Mouse (Mus musculus) liver, embryonic 13.5 days (tissue): ENCODE measurements around the gene Gns. TPM values are rescaled to one million over a fixed set of nuclear protein-coding genes. Genes with fewer than 3 reads are reported as not detected.

Experiments used
- ATAC-seq: fragments of 200-750 bp; cut with Nextera tagmentation; 2 replicates; pipeline ENCODE4 v1.8.0; 2017; ENCODE audit warnings: low read depth, mild to moderate bottlenecking, moderate number of reproducible peaks, moderate library complexity
- DNase-seq: peaks from one replicate; pipeline ENCODE4 v3.0.0; 2022
- H3K27ac ChIP-seq: fragments of 300-500 bp; sonication (generic); 2 replicates; pipeline ENCODE4 v1.5.1; 2015; ENCODE audit warnings: moderate library complexity, mild to moderate bottlenecking, inconsistent platforms
- H3K27me3 ChIP-seq: fragments of 300-500 bp; sonication (generic); 2 replicates; pipeline ENCODE4 v1.6.1; 2015; ENCODE audit warnings: mild to moderate bottlenecking, inconsistent platforms
- H3K36me3 ChIP-seq: fragments of 300-500 bp; sonication (generic); 2 replicates; pipeline ENCODE4 v1.6.1; 2015; ENCODE audit warnings: mild to moderate bottlenecking, inconsistent platforms
- H3K4me1 ChIP-seq: fragments of 300-500 bp; sonication (generic); replicated peaks from 2 replicates; pipeline ENCODE4 v1.6.1; 2015; ENCODE audit warnings: inconsistent platforms
- H3K4me2 ChIP-seq: fragments of 300-500 bp; sonication (generic); 2 replicates; pipeline ENCODE4 v1.6.1; 2015; ENCODE audit warnings: inconsistent platforms, mild to moderate bottlenecking, moderate library complexity
- H3K4me3 ChIP-seq: fragments of 300-500 bp; sonication (generic); replicated peaks from 2 replicates; pipeline ENCODE4 v1.5.1; 2015; ENCODE audit warnings: mild to moderate bottlenecking, inconsistent platforms
- H3K9ac ChIP-seq: fragments of 300-500 bp; sonication (generic); 2 replicates; pipeline ENCODE4 v1.6.1; 2015; ENCODE audit warnings: mild to moderate bottlenecking, inconsistent platforms
- H3K9me3 ChIP-seq: fragments of 300-500 bp; sonication (generic); replicated peaks from 2 replicates; pipeline ENCODE4 v1.6.1; 2016; ENCODE audit warnings: inconsistent platforms
- WGBS: fragments of 180-500 bp; shearing (Covaris S2); methylation state at CpG from one replicate; pipeline ENCODE4 v1.1.7; 2015; ENCODE audit not compliant: insufficient replicate concordance; 5-methylcytosine and 5-hydroxymethylcytosine counted together
- polyA plus RNA-seq: library from polyadenylated mRNA; unstranded; fragments of >200 nt; fragmentation: Nextera tagmentation; extraction: Ambion mirVana; gene quantifications from 2 replicates; pipeline ENCODE4 v1.2.1, GENCODE M21; 2015

Gns gene
- polyA plus RNA-seq, 1 experiment from 2014 or later = 13.0 TPM

GRCm38 (mm10) chr10:121424455-121424854 lies 59.6 kb downstream of the Gns start:
- Histone ChIP-seq H3K4me3 (no peak overlapping the region), H3K9me3 (no peaks in the 10 kb centered on the region), H3K4me2 (no peak overlapping the region), H3K4me1 (peaks cover 75% of the 10 kb centered on the region), H3K9ac (no peak overlapping the region), H3K36me3 (0 out of 2 replicates have a peak, but pooled peaks cover 3% of the 10 kb centered on the region), H3K27me3 (no peaks in the 10 kb centered on the region), H3K27ac (no peak overlapping the region)
- ATAC-seq = no peak
- 70% methylated on average over 3 of the region's 3 CpGs for WGBS
- DNase-seq = no peak

GRCm38 (mm10) chr10:121425079-121425478 lies 60.2 kb downstream of the Gns start:
- H3K4me3 ChIP-seq = no peak overlapping the region
- DNase-seq = no peak
- peaks cover 75% of the 10 kb centered on the region for H3K4me1 ChIP-seq
- no peak for ATAC-seq
- 0 out of 2 replicates have a peak, but pooled peaks cover 3% of the 10 kb centered on the region for H3K36me3 ChIP-seq
- no peak overlapping the region for H3K9ac ChIP-seq
- H3K4me2 ChIP-seq = no peak overlapping the region
- H3K27me3 ChIP-seq = no peaks in the 10 kb centered on the region
- no peak overlapping the region for H3K27ac ChIP-seq
- H3K9me3 ChIP-seq = no peaks in the 10 kb centered on the region
- WGBS = 68% methylated on average over 5 of the region's 5 CpGs

- DNase-seq (no peak), ATAC-seq (no peak)
- H3K9me3 ChIP-seq = no peaks in the 10 kb centered on the region
- H3K36me3 ChIP-seq = 0 out of 2 replicates have a peak, but pooled peaks cover 3% of the 10 kb centered on the region
- 75% methylated on average over 14 of the region's 14 CpGs for WGBS
- H3K4me2 ChIP-seq = no peak overlapping the region
- peaks cover 75% of the 10 kb centered on the region for H3K4me1 ChIP-seq
- H3K27me3 ChIP-seq = no peaks in the 10 kb centered on the region
- H3K4me3 ChIP-seq = no peak overlapping the region
- no peak overlapping the region for H3K27ac ChIP-seq
- no peak overlapping the region for H3K9ac ChIP-seq
Observed at GRCm38 (mm10) chr10:121425506-121426025, 60.7 kb downstream of the Gns start.

DNA sequence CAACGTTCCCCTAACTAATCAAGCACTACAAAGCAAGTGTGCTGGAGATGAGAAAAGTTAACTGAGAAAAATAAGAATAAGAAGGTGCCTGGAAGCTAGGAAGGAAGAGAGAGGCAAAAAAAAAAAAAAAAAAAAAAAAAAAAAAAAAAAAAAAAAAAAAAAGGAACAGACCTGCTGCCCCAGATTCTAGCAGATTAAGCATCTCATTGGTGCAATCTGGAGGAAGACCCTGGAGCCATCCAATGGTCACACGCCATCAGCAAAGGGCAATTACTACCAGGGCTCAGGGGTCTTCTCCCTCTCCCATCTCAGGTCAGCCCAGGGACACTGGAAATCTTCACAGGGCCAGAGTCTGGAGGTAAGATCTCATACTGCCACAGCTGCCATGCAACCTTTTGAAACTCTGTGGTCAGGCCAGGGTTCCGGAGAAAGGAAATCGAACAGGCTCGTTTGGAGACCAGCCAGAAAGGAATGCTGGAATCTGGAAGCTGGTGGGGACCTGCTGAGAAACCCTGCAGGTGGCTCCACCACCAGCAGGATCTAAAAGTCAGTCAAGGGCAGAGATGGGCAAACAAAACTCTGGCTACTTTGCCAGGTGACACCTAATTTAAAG lies 61.7 kb downstream of the Gns start:
- H3K36me3 ChIP-seq = 0 out of 2 replicates have a peak, but pooled peaks cover 3% of the 10 kb centered on the region
- H3K4me3 ChIP-seq = no peak overlapping the region
- ATAC-seq (no peak), DNase-seq (no peak)
- no peak overlapping the region for H3K4me2 ChIP-seq
- no peaks in the 10 kb centered on the region for H3K9me3 ChIP-seq
- H3K4me1 ChIP-seq = peaks cover 76% of the 10 kb centered on the region
- H3K27ac ChIP-seq = peak overlapping the region; percentile 29
- 27% methylated on average over 5 of the region's 5 CpGs for WGBS
- no peak overlapping the region for H3K9ac ChIP-seq
- H3K27me3 ChIP-seq = no peaks in the 10 kb centered on the region

- Histone ChIP-seq H3K27me3 (no peaks in the 10 kb centered on the region), H3K9ac (no peak overlapping the region), H3K36me3 (0 out of 2 replicates have a peak, but pooled peaks cover 2% of the 10 kb centered on the region), H3K9me3 (no peaks in the 10 kb centered on the region), H3K4me1 (peaks cover 76% of the 10 kb centered on the region), H3K4me3 (no peak overlapping the region), H3K27ac (peak overlapping the region; percentile 29; the same call in 1 of the 2 replicates), H3K4me2 (no peak overlapping the region)
- DNase-seq = peak; percentile 26
- ATAC-seq = no peak
- WGBS = 41% methylated on average over 5 of the region's 5 CpGs
Observed at GRCm38 (mm10) chr10:121427136-121427535, 62.2 kb downstream of the Gns start.

GRCm38 (mm10) chr10:121428011-121428711 lies 63.3 kb downstream of the Gns start:
- WGBS = 71% methylated on average over 15 of the region's 15 CpGs
- H3K4me2 ChIP-seq = no peak overlapping the region
- no peak overlapping the region for H3K9ac ChIP-seq
- ATAC-seq (no peak), DNase-seq (no peak)
- no peaks in the 10 kb centered on the region for H3K9me3 ChIP-seq
- no peak overlapping the region for H3K4me3 ChIP-seq
- peaks cover 87% of the 10 kb centered on the region for H3K4me1 ChIP-seq
- no peaks in the 10 kb centered on the region for H3K27me3 ChIP-seq
- no peak overlapping the region; the same call in 1 of the 2 replicates for H3K27ac ChIP-seq
- no peaks in the 10 kb centered on the region for H3K36me3 ChIP-seq

- no peak overlapping the region for H3K4me2 ChIP-seq
- no peak overlapping the region for H3K4me3 ChIP-seq
- 0 out of 2 replicates have a peak, but pooled peaks have one; percentile 6 for ATAC-seq
- H3K9ac ChIP-seq = no peak overlapping the region
- 25% methylated on average over 2 of the region's 2 CpGs for WGBS
- H3K9me3 ChIP-seq = no peaks in the 10 kb centered on the region
- H3K4me1 ChIP-seq = peaks cover 92% of the 10 kb centered on the region
- H3K27me3 ChIP-seq = no peaks in the 10 kb centered on the region
- no peaks in the 10 kb centered on the region for H3K36me3 ChIP-seq
- H3K27ac ChIP-seq = peak overlapping the region; percentile 68; the same call in 1 of the 2 replicates
- no peak for DNase-seq
Observed at GRCm38 (mm10) chr10:121429089-121429488, 64.2 kb downstream of the Gns start.

DNA sequence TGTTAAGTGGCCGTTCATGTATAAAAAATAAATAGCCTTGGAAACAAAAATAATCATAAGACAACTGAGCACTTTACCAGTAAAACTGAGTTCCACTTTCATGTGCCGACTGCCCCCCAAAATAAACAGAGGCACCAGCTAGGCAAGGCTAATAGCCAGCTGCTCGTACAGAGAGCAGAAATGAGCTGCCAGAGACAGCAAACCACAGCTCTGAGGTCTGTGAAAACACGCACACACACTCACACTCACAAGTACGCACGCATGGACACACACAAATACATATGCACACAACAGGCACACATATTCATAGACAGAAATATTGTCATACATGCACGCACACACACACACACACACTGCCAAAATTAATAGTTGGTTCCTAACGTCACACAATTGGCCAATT lies 64.7 kb downstream of the Gns start:
- Histone ChIP-seq H3K27ac (peak overlapping the region; percentile 68), H3K4me3 (no peak overlapping the region), H3K4me1 (peaks cover 93% of the 10 kb centered on the region), H3K9ac (peak overlapping the region; percentile 44; the same call in 1 of the 2 replicates), H3K36me3 (no peaks in the 10 kb centered on the region), H3K27me3 (no peaks in the 10 kb centered on the region), H3K9me3 (no peaks in the 10 kb centered on the region), H3K4me2 (peak overlapping the region; percentile 47)
- WGBS = 24% methylated on average over 8 of the region's 8 CpGs
- DNase-seq (no peak), ATAC-seq (no peak)

- Histone ChIP-seq H3K4me3 (no peak overlapping the region), H3K36me3 (no peaks in the 10 kb centered on the region), H3K9ac (peak overlapping the region; percentile 44), H3K9me3 (no peaks in the 10 kb centered on the region), H3K4me1 (peaks cover 95% of the 10 kb centered on the region), H3K27ac (peak overlapping the region; percentile 68), H3K27me3 (no peaks in the 10 kb centered on the region), H3K4me2 (peak overlapping the region; percentile 47)
- 16% methylated on average over 14 of the region's 14 CpGs for WGBS
- DNase-seq (no peak), ATAC-seq (peak; percentile 22; the same call in 1 of the 2 replicates)
Observed at GRCm38 (mm10) chr10:121429981-121430682, 65.2 kb downstream of the Gns start.

DNA sequence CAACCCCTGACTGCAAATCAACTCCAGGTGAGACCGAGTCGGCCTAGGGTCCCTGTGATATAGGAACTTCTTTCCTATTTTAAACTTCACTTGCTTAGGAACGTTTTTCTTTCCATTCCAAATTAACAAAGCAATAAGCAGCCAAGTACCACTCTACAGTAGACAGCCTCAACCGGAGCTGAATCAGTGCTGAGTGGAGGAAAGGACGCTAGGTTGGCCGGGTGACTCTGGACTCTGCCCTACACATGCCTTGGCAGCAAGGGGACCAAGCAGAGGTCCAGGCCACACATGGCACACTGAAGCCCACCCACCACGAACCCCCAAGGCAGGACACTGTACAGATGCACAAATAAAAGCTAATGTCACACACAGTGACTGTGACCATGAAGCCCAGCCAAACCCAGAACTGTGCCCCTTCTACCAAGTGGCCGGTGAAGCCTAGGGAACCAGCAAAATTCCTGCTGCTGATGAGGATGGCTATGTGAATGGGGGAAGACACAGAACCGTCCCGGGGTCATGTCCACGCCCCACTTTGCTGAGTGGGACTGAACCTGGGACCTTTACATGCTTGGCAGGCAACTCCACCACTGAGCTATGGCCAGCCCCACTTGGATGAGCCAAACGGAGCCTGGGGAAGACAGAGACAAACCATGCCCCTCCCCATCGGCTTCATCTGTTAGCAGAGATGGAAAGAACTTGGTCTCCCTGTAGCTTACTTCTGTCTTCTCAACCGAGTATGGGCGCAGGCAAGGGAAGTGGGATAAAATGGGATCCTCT lies 66.1 kb downstream of the Gns start:
- H3K4me3 ChIP-seq = no peak overlapping the region
- no peak overlapping the region for H3K9ac ChIP-seq
- no peaks in the 10 kb centered on the region for H3K36me3 ChIP-seq
- DNase-seq (no peak), ATAC-seq (no peak)
- H3K9me3 ChIP-seq = no peaks in the 10 kb centered on the region
- no peaks in the 10 kb centered on the region for H3K27me3 ChIP-seq
- H3K27ac ChIP-seq = peak overlapping the region; percentile 68
- H3K4me1 ChIP-seq = peaks cover 95% of the 10 kb centered on the region
- peak overlapping the region; percentile 47; the same call in 1 of the 2 replicates for H3K4me2 ChIP-seq
- 59% methylated on average over 15 of the region's 15 CpGs for WGBS
